Mouse (Mus musculus) heart, embryonic 11.5 days (tissue): ENCODE results near the gene Tbc1d14. TPM values are rescaled to one million over a fixed set of nuclear protein-coding genes. Genes with fewer than 3 reads are reported as not detected.
A peak's percentile ranks its signal among the peaks of the same experiment; 100 is the strongest.

Experiments used
- ATAC-seq: fragments of 200-750 bp; cut with Nextera tagmentation; replicated peaks from 2 replicates; pipeline ENCODE4 v1.8.0; 2017; ENCODE audit warnings: moderate library complexity; ENCODE audit not compliant: insufficient number of reproducible peaks, low FRiP score, low TSS enrichment
- H3K27ac ChIP-seq: fragments of 300-500 bp; sonication (generic); 2 replicates; pipeline ENCODE4 v1.5.1; 2014; ENCODE audit warnings: mild to moderate bottlenecking, low read depth, low read length
- H3K27me3 ChIP-seq: fragments of 300-500 bp; sonication (generic); 2 replicates; pipeline ENCODE4 v1.6.1; 2014; ENCODE audit warnings: mild to moderate bottlenecking, low read length, mixed read lengths; ENCODE audit not compliant: control insufficient read depth, insufficient read depth
- H3K36me3 ChIP-seq: fragments of 300-500 bp; sonication (generic); 2 replicates; pipeline ENCODE4 v1.6.1; 2014; ENCODE audit warnings: mild to moderate bottlenecking, low read length, moderate library complexity, mixed read lengths; ENCODE audit not compliant: control insufficient read depth, insufficient read depth
- H3K4me1 ChIP-seq: fragments of 300-500 bp; sonication (generic); 2 replicates; pipeline ENCODE4 v1.6.1; 2014; ENCODE audit warnings: low read length; ENCODE audit not compliant: control insufficient read depth, insufficient read depth
- H3K4me2 ChIP-seq: fragments of 300-500 bp; sonication (generic); 2 replicates; pipeline ENCODE4 v1.6.1; 2014; ENCODE audit warnings: mild to moderate bottlenecking, moderate library complexity
- H3K4me3 ChIP-seq: fragments of 300-500 bp; sonication (generic); 2 replicates; pipeline ENCODE4 v1.5.1; 2014; ENCODE audit warnings: low read depth, low read length
- H3K9ac ChIP-seq: fragments of 300-500 bp; sonication (generic); 2 replicates; pipeline ENCODE4 v1.6.1; 2014; ENCODE audit warnings: mild to moderate bottlenecking, low read depth, low read length, moderate library complexity
- H3K9me3 ChIP-seq: fragments of 300-500 bp; sonication (generic); replicated peaks from 2 replicates; pipeline ENCODE4 v1.6.1; 2016; ENCODE audit warnings: low read length; ENCODE audit not compliant: control insufficient read depth
- WGBS: fragments of 180-500 bp; shearing (Covaris S2); extraction: QIAGEN DNeasy Blood & Tissue Kit; methylation state at CpG from one replicate; pipeline ENCODE4 v1.1.7; 2014; ENCODE audit not compliant: insufficient replicate concordance; 5-methylcytosine and 5-hydroxymethylcytosine counted together
- polyA plus RNA-seq: library from polyadenylated mRNA; unstranded; fragments of >200 nt; fragmentation: Nextera tagmentation; extraction: Ambion mirVana; gene quantifications from 2 replicates; pipeline ENCODE4 v1.2.1, GENCODE M21; 2014

The Tbc1d14 gene
- polyA plus RNA-seq, 1 experiment from 2014 or later, result 19.8 TPM

DNA sequence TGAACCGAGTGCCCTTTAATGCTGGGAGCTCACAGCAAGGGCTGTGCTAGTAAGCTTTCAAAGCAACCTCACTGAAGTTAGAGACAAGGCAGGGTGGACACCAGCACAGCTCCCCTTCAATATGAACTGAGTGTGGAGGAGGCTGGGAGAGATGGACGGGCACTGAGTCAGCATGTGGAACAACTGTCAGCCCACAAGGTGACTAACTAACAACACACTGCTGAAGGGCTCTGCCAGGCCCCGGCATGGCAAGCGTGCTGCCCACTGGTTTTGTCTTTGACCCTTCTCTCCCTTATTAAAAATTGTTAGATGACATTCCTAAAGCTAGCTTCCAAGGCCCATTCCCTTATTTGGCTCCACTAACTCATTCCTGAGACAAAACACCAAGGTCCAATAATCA, 135.4 kb downstream of the Tbc1d14 start:
- H3K27me3 ChIP-seq, result no peaks in the 10 kb centered on the region
- no peak for ATAC-seq
- H3K9me3 ChIP-seq, result no peaks in the 10 kb centered on the region
- H3K36me3 ChIP-seq, result no peaks in the 10 kb centered on the region
- H3K27ac ChIP-seq, result no peak overlapping the region
- WGBS, result 59% methylated on average over 4 of the region's 4 CpGs
- H3K9ac ChIP-seq, result no peak overlapping the region
- H3K4me2 ChIP-seq, result no peak overlapping the region
- no peak overlapping the region for H3K4me3 ChIP-seq
- peaks cover 1% of the 10 kb centered on the region; the same call in 1 of the 2 replicates for H3K4me1 ChIP-seq

GRCm38 (mm10) chr5:36452821-36453220, 140.3 kb downstream of the Tbc1d14 start:
- H3K27me3 ChIP-seq, result no peaks in the 10 kb centered on the region
- WGBS, result 83% methylated on average over 6 of the region's 6 CpGs
- H3K36me3 ChIP-seq, result no peaks in the 10 kb centered on the region
- H3K4me2 ChIP-seq, result no peak overlapping the region
- no peak overlapping the region for H3K9ac ChIP-seq
- no peak for ATAC-seq
- H3K9me3 ChIP-seq, result no peaks in the 10 kb centered on the region
- no peak overlapping the region for H3K27ac ChIP-seq
- no peak overlapping the region for H3K4me3 ChIP-seq
- H3K4me1 ChIP-seq, result peaks cover 9% of the 10 kb centered on the region

DNA sequence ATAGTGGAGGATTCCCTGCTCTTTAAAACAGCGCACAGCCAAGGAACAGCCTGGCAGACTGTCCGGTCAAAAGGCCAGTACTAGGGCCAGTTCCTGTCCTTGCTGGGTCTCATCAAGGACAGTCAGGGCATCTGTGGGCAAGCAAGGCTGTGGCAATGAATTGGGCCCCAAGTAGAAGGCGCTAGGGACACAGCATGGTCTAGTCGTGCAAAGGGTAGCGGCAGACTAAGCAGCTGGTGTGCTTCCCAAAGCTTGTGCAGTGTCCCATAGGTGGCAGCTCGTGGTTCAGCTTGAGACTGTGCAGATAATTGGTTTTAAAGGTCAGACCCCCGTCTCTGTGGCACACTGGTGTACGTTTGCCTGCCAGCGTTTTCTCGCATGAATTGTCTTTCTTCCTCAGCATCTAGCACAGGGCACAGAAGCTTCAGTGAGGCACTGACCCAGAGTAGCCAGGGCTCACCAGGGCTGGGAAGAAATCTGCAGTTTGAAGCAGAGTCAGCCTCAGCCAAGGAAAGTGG, 141.1 kb downstream of the Tbc1d14 start:
- no peaks in the 10 kb centered on the region for H3K27me3 ChIP-seq
- no peaks in the 10 kb centered on the region for H3K9me3 ChIP-seq
- 70% methylated on average over 10 of the region's 10 CpGs for WGBS
- no peak overlapping the region for H3K27ac ChIP-seq
- H3K4me1 ChIP-seq, result peaks cover 9% of the 10 kb centered on the region
- H3K4me3 ChIP-seq, result no peak overlapping the region
- H3K4me2 ChIP-seq, result no peak overlapping the region
- H3K36me3 ChIP-seq, result no peaks in the 10 kb centered on the region
- H3K9ac ChIP-seq, result no peak overlapping the region
- no peak for ATAC-seq

GRCm38 (mm10) chr5:36451119-36451518, 142.0 kb downstream of the Tbc1d14 start:
- Histone ChIP-seq H3K9ac (no peak overlapping the region), H3K9me3 (no peaks in the 10 kb centered on the region), H3K4me3 (no peak overlapping the region), H3K27ac (no peak overlapping the region), H3K36me3 (no peaks in the 10 kb centered on the region), H3K4me2 (no peak overlapping the region), H3K27me3 (0 out of 2 replicates have a peak, but pooled peaks cover 2% of the 10 kb centered on the region), H3K4me1 (peaks cover 9% of the 10 kb centered on the region)
- ATAC-seq, result no peak
- WGBS, result 27% methylated on average over 10 of the region's 10 CpGs

DNA sequence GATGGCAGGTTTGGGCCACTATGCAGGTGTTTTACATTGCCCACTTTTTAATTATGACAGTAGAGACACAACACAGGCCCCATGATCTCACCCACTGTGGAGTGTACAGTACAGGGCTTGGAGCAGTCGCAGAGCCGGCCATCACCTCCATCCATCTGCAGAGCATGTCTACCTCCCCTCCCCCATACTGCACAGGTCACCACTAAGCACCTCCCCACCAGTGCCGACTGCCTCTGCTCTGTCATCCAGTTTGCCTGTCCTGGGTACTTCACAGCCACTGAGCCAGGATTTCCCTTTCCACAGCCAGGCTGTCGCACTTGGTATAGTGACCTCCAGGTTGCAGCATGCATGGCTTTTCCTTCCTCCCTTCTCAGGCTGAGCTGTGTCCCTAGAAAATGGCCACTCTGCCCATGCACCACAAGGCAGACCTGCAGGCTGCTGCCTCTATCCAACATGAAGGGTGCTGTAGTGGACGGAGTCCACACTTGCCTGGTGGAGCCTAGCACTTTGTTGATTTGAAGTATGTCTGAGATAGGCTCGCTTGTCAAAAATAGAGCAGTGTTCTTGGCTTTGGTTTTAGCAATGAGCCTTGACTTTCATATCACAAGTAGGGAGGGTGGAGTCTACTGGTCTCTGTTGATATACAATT, 143.2 kb downstream of the Tbc1d14 start:
- Histone ChIP-seq H3K9ac (no peak overlapping the region), H3K4me2 (0 out of 2 replicates have a peak overlapping the region, but pooled peaks have one; percentile 4), H3K4me3 (no peak overlapping the region), H3K4me1 (peaks cover 9% of the 10 kb centered on the region), H3K36me3 (no peaks in the 10 kb centered on the region), H3K27me3 (peaks cover 14% of the 10 kb centered on the region), H3K27ac (no peak overlapping the region), H3K9me3 (no peaks in the 10 kb centered on the region)
- 41% methylated on average over 6 of the region's 6 CpGs for WGBS
- ATAC-seq, result peak; percentile 59

DNA sequence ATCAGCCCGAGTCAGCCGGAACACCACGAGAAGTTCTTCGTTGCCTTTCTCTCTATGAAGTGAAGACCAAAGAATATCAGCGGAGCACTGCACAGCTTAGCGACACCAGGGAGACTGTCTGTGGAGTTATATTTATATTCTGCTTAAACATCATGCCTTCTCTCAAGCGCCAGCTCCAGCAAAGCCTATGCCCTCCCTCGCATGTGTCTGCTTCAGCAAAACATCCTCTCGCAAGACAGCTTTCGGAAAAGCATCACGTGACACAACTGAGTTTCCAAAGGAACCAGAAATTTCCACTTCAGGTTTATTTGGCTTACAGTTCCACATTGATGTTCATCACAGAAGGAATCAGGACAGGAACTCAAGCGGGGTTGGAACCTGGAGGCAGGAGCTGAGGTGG, 145.2 kb downstream of the Tbc1d14 start:
- H3K27me3 ChIP-seq, result peaks cover 28% of the 10 kb centered on the region

GRCm38 (mm10) chr5:36446166-36446890, 146.7 kb downstream of the Tbc1d14 start:
- Histone ChIP-seq H3K27ac (no peak overlapping the region), H3K4me1 (peaks cover 9% of the 10 kb centered on the region), H3K9me3 (no peaks in the 10 kb centered on the region), H3K36me3 (no peaks in the 10 kb centered on the region), H3K4me2 (no peak overlapping the region), H3K27me3 (peaks cover 28% of the 10 kb centered on the region), H3K9ac (no peak overlapping the region), H3K4me3 (no peak overlapping the region)
- WGBS, result 30% methylated on average over 9 of the region's 9 CpGs
- ATAC-seq, result no peak

More for the DNA sequence above, 145.2 kb downstream of the Tbc1d14 start:
- Histone ChIP-seq H3K9ac (no peak overlapping the region), H3K4me2 (no peak overlapping the region), H3K27ac (no peak overlapping the region), H3K9me3 (no peaks in the 10 kb centered on the region), H3K4me1 (peaks cover 9% of the 10 kb centered on the region), H3K4me3 (no peak overlapping the region), H3K36me3 (no peaks in the 10 kb centered on the region)
- 90% methylated on average over 12 of the region's 12 CpGs for WGBS
- no peak for ATAC-seq

DNA sequence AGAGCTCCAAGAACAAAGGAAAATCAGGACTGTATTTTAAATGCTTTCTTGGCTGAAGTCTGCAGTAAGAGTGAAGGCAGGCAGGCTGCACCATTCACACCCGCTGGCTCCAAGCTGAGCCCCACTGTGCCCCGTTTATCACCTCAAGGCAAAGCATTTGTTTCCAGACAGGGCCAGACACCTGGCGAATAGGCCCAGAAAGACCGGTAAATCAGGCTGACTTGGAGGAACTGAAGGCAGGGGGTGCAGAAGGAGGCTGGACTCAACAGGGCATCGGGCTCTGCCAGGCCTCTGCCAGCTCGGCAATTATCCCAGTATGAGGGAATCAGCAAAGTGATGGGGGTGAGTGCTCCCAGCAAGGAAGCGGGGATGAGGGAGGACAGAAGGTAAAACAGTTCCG, 148.0 kb downstream of the Tbc1d14 start:
- Histone ChIP-seq H3K4me3 (no peak overlapping the region), H3K36me3 (no peaks in the 10 kb centered on the region), H3K27ac (no peak overlapping the region), H3K9ac (no peak overlapping the region), H3K4me1 (peaks cover 7% of the 10 kb centered on the region), H3K27me3 (peaks cover 28% of the 10 kb centered on the region), H3K9me3 (no peaks in the 10 kb centered on the region), H3K4me2 (no peak overlapping the region)
- 21% methylated on average over 8 of the region's 8 CpGs for WGBS
- no peak for ATAC-seq
